Comparison of ENCODE assay signal across 10 mouse cellular contexts in genomic region chr11:18747871-18748461, GRCm38 (mm10).
DNase-seq lines count a peak whose midpoint lies in the region; ATAC-seq lines count a peak whose summit lies in the region.
"Had no signal": no experiment of that assay in that cellular context is flagged by ENCODE, and none has a peak within 500 bp of the region (broad histone marks: within the 10 kb centered on the region; RNA-seq: fewer than 3 reads in every experiment).

No protein-coding gene starts in this region.

- H3K4me1 ChIP-seq in heart, embryonic 11.5 days (ENCODE audit: control insufficient read depth, insufficient read depth, low read length) = peaks cover 15% of the 10 kb centered on the region
- H3K4me1 ChIP-seq in limb, embryonic 11.5 days (ENCODE audit: control insufficient read depth, insufficient read depth, low read length) = peaks cover 18% of the 10 kb centered on the region
- H3K4me1 ChIP-seq in stomach, embryonic 14.5 days (ENCODE audit: control insufficient read depth, insufficient read depth, low read length) = peaks cover 54% of the 10 kb centered on the region

- WGBS in heart, embryonic 11.5 days (ENCODE audit: insufficient replicate concordance) = 28% methylated on average over 7 of the region's 7 CpGs
- WGBS in limb, embryonic 11.5 days = 5% methylated on average over 7 of the region's 7 CpGs
- WGBS in stomach, embryonic 14.5 days = 10% methylated on average over 7 of the region's 7 CpGs

- intact Hi-C loops in gastrocnemius, postnatal 36 days (cut with DNase I) = no loop called here

- DNase-seq in heart, adult 18-20 months = no peak
- DNase-seq in fibroblast of lung, adult 2 months (ENCODE audit: low read depth) = peak; percentile 10
- peak; percentile 58 for DNase-seq in limb, embryonic 11.5 days (ENCODE audit: low spot score)
- no peak for DNase-seq in lung, postnatal 14 days
- no peak for DNase-seq in gastrocnemius, postnatal 36 days
- DNase-seq: heart, postnatal 36 days had no signal

- no peak overlapping the region for H3K4me2 ChIP-seq in heart, embryonic 11.5 days
- H3K4me2 ChIP-seq in limb, embryonic 11.5 days (ENCODE audit: low read depth, severe bottlenecking) = no peak overlapping the region
- H3K4me2 ChIP-seq in stomach, embryonic 14.5 days (replicated peaks; ENCODE audit: low read depth, low read length) = peak overlapping the region; percentile 2; the same call in 1 of the 2 replicates
- H3K4me2 ChIP-seq: embryonic facial prominence, embryonic 13.5 days had no signal

- H3K9ac ChIP-seq in heart, embryonic 11.5 days (ENCODE audit: low read depth, low read length) = no peak overlapping the region
- no peak overlapping the region for H3K9ac ChIP-seq in limb, embryonic 11.5 days (ENCODE audit: low read length)
- 0 out of 2 replicates have a peak overlapping the region, but pooled peaks have one; percentile 33 for H3K9ac ChIP-seq in stomach, embryonic 14.5 days (replicated peaks; ENCODE audit: low read depth, low read length)
- H3K9ac ChIP-seq: embryonic facial prominence, embryonic 13.5 days had no signal

- no peaks in the 10 kb centered on the region for H3K36me3 ChIP-seq in heart, embryonic 11.5 days (ENCODE audit: control insufficient read depth, insufficient read depth, low read length)
- H3K36me3 ChIP-seq in limb, embryonic 11.5 days (ENCODE audit: control insufficient read depth, insufficient read depth, low read length) = no peaks in the 10 kb centered on the region
- H3K36me3 ChIP-seq in stomach, embryonic 14.5 days (ENCODE audit: control insufficient read depth, insufficient read depth, low read length) = no peaks in the 10 kb centered on the region
- H3K36me3 ChIP-seq: embryonic facial prominence, embryonic 13.5 days had no signal

- no peaks in the 10 kb centered on the region for H3K27me3 ChIP-seq in heart, embryonic 11.5 days (ENCODE audit: control insufficient read depth, insufficient read depth, low read length)
- H3K27me3 ChIP-seq in limb, embryonic 11.5 days (ENCODE audit: control insufficient read depth, insufficient read depth, low read length) = peaks cover 10% of the 10 kb centered on the region
- no peaks in the 10 kb centered on the region for H3K27me3 ChIP-seq in stomach, embryonic 14.5 days (ENCODE audit: control insufficient read depth, insufficient read depth, low read length)

- H3K4me3 ChIP-seq in heart, embryonic 11.5 days (ENCODE audit: low read depth, low read length) = no peak overlapping the region
- no peak overlapping the region for H3K4me3 ChIP-seq in limb, embryonic 11.5 days (ENCODE audit: low read depth, low read length)
- H3K4me3 ChIP-seq in stomach, embryonic 14.5 days (ENCODE audit: low read depth, low read length) = no peak overlapping the region
- H3K4me3 ChIP-seq: embryonic facial prominence, embryonic 13.5 days had no signal

- H3K27ac ChIP-seq in heart, embryonic 11.5 days (ENCODE audit: low read depth, low read length) = 0 out of 2 replicates have a peak overlapping the region, but pooled peaks have one; percentile 22
- no peak overlapping the region for H3K27ac ChIP-seq in limb, embryonic 11.5 days (replicated peaks; ENCODE audit: low read depth, low read length)
- peak overlapping the region; percentile 93 for H3K27ac ChIP-seq in stomach, embryonic 14.5 days (ENCODE audit: low read length)
- H3K27ac ChIP-seq: embryonic facial prominence, embryonic 13.5 days had no signal

- ATAC-seq in heart, embryonic 11.5 days (replicated peaks; ENCODE audit: insufficient number of reproducible peaks, low FRiP score, low TSS enrichment) = no peak
- ATAC-seq in limb, embryonic 11.5 days (ENCODE audit: insufficient number of reproducible peaks, low FRiP score, low TSS enrichment, low read depth) = no peak
- ATAC-seq in stomach, embryonic 14.5 days (ENCODE audit: insufficient number of reproducible peaks, insufficient read depth, low FRiP score, low read depth) = 0 out of 2 replicates have a peak, but pooled peaks have one; percentile 20
- no peak for ATAC-seq in frontal cortex, adult (ENCODE audit: low TSS enrichment)

- no peaks in the 10 kb centered on the region for H3K9me3 ChIP-seq in heart, embryonic 11.5 days (replicated peaks; ENCODE audit: control insufficient read depth, low read length)
- no peaks in the 10 kb centered on the region for H3K9me3 ChIP-seq in limb, embryonic 11.5 days (ENCODE audit: control insufficient read depth, low read length)
- H3K9me3 ChIP-seq in stomach, embryonic 14.5 days (ENCODE audit: control insufficient read depth, low read depth, low read length) = no peaks in the 10 kb centered on the region
- H3K9me3 ChIP-seq: embryonic facial prominence, embryonic 13.5 days had no signal

Comparison
In these comparisons a context has a peak if more than half of its experiments do, and no peak if none do; other contexts are left out.
1. DNase-seq: peak in fibroblast of lung, adult 2 months (single experiment) and limb, embryonic 11.5 days (single experiment); none in heart, adult 18-20 months (0 of 2), lung, postnatal 14 days (single experiment) and gastrocnemius, postnatal 36 days (0 of 2).